Mouse (Mus musculus): ENCODE results near the gene Ror1. TPM values are rescaled to one million over a fixed set of nuclear protein-coding genes. Genes with fewer than 3 reads are reported as not detected.

Ror1 gene
- total RNA-seq, 1 experiment from 2014 or later = not detected

DNA sequence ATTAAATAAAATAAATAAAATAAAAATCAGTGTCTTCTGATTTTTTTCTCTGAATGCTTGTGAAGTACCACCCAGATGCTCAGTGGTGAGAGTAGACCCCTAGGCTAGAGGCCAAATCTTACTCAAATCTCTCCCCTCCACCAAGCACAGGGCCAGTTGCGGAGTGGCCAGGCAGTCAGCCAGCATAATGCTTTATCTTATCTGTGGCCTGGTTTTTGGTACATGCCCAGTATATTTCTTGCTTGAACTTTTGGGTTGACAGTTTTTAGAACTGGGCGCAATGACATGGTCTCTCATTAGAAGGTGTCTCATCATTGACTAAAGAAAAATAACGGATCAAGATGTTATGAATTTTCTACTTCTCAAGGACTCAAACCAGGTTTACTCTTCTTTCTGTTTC lies 136.3 kb downstream of the Ror1 start:
- no peak for ATAC-seq (ENCODE audit: extremely low read depth, insufficient number of reproducible peaks, low FRiP score, poor library complexity, severe bottlenecking)

DNA sequence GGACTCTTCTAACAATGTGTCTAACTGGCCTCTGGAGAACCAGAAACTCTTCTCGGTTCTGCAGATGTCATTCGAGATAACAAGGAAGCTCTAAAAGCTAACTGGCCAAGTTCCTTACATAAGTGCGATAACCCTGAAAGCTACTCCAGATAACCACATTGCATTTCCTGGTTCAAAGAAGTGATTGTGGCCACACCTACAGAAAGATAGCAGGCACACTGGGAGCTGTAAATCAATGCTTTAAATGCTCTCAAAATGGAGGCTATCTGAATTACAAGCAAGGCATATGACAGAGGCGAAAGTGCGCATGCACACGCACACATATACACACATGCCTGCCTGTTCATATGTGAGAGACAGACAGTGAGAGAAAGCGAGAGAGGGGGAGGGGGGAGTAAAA lies 136.9 kb downstream of the Ror1 start:
- no peak for ATAC-seq (ENCODE audit: extremely low read depth, insufficient number of reproducible peaks, low FRiP score, poor library complexity, severe bottlenecking)

DNA sequence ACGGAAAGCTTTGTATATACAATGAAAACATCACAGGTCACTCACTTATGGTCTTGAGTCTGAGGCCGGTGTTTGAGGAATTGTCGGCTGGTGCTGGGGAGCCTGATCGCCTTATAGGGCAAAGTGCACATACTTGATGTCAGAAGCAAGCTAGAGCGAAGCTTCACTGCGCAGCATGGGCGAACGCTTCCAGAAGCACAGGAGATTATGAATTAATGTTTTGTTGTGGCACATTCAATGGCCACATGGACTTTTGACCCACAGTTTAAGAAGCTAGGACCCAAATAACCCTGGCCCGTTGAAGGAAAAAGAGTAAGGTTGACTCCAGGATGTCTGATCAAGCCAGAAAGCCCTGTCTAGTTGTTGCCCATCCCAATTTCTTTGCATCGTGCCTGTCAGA lies 138.2 kb downstream of the Ror1 start:
- ATAC-seq (ENCODE audit: extremely low read depth, insufficient number of reproducible peaks, low FRiP score, poor library complexity, severe bottlenecking) = no peak

DNA sequence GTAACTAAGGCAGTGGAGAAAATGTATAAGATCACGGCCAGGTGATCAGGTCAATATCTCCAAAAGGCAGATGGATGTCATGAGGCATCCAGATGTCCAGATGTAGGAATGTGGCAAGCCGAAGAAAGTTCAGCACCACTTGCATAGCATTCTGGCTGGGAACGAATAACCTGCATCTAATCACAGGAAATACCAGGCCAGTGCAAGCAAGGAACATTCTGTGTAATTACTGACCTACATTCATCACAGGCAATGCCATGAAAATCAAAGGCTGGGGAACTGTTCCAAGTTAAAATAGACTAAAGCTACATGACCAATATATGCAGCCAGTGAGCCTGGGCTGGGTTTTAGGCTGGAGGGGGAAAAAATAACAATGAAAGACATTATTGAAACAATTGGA lies 140.7 kb downstream of the Ror1 start:
- ATAC-seq (ENCODE audit: extremely low read depth, insufficient number of reproducible peaks, low FRiP score, poor library complexity, severe bottlenecking) = no peak

DNA sequence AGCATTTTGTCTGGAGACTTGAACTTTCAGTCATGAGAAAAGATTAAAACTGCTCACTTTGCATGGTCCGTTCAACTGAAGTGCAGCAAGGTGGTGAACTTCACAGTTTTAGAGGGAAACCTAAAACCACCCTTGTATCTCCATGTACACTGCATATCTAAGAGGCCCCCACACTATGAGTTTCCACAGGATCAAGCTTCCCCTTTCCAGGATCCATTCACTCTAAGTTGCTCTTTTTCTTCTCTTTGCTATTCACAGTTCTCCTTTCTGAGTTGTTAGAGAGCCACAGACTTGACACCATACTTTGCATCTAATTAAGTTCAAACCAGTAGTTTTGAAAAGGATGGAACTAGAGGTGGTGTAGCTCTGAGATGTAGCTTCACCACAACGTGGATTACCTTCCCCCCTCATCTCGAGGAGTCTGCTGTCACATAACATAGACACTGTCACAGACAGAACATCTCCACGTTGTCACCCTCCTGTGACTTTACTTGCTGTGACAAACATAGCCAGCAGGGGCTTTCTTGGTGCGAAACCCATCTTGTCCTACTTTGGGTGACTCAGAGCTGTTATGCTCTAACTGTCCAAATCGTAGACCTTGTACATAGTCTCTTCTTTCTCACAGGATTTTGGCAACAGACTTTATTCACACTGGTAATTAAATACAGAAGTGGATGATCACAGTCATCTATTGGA lies 146.6 kb downstream of the Ror1 start:
- no peak for ATAC-seq (ENCODE audit: extremely low read depth, insufficient number of reproducible peaks, low FRiP score, poor library complexity, severe bottlenecking)

DNA sequence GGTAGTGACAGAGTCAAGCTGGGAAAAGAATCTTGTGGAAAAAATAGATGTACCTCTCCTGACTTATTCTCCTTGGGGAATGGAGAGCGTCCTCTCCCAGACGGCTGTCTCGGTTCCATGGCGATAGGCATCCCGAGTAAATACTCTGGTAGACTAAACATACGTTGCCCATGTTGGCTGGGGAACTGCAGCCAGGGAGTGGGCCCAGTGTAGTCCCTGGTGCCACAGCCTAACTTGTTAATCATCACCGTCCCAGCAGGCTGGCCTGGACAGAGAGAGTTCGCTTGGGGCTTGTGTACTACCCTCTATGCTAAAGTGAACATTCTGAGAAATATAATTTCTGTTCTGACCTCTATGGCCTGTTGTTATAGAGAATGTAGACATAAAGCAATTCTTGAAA lies 148.7 kb downstream of the Ror1 start:
- ATAC-seq (ENCODE audit: extremely low read depth, insufficient number of reproducible peaks, low FRiP score, poor library complexity, severe bottlenecking) = no peak

DNA sequence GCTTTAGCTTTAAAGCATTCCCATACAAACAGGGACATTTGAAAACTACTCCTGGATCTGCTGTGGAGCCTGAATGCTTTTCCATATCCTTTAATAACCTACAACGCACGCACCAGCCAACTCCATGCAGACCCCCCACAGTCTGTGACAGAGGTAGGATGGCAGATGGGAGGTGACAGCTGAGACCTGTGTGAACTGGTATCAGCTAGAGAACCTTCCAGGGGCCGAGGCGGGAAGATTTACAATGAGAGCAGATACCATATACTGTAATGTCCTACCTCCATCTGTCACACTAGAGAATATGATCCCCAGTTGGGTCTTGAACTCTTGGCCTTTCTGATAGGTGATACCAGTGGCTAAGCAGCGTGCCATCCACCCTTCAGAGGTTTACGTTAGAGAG lies 149.1 kb downstream of the Ror1 start:
- no peak for ATAC-seq (ENCODE audit: extremely low read depth, insufficient number of reproducible peaks, low FRiP score, poor library complexity, severe bottlenecking)

DNA sequence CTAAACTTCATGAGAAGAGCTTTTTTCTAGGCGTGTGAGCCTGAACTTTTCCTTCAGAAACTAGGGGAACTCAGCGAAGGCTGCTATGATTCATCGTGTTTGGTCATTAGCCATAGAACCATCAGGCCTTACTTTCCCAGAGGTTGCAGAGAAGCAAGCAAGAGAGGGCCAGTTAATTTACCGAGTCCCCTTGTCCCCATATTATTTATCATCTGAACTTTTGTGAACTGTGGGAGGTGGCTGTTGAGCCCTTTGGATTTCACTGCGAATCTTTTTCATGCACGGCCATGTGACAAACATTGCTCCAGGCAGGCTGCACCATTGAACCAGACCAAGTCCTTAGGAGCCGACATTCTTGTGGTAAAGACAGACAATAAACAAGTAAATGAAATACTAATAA lies 152.2 kb downstream of the Ror1 start:
- no peak for ATAC-seq (ENCODE audit: extremely low read depth, insufficient number of reproducible peaks, low FRiP score, poor library complexity, severe bottlenecking)

DNA sequence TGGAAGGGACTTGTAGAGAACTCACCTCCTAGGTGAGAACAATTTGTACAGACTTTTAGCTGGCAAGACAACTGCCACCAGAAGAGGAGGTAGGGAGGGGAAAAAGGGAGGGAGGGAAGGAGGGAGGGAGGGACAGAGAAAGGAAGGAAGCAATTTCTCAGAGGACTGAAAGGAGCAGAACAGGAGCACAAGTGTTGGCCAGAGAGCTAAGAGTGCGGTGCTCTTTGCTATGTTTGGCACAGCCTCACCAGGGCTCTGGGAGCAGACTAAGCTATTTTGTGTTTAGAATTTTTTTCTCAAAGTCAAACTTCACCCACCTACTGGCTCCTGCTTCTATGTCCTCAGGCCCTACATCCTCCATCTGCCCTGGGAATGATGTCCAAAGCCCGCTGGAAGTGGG lies 152.7 kb downstream of the Ror1 start:
- ATAC-seq (ENCODE audit: extremely low read depth, insufficient number of reproducible peaks, low FRiP score, poor library complexity, severe bottlenecking) = no peak

DNA sequence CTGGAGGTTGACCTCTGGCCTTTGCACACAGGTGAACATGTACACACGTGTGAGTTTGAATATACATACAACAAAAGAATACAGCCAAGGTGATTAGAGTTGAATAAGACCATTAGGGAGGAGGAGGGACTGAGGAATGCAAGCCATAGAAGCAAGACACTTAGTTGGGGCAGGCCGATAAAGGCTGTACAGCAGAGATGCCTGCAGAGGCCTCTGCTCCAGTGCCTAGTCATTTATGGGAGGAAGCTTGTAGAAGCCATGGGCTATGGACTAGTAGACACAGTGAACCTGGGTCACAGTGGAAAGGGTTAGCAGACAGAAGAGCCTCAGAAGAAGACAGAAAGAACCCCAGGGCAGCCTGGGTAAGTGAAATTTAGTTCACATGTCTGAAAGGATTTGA lies 155.7 kb downstream of the Ror1 start:
- no peak for ATAC-seq (ENCODE audit: extremely low read depth, insufficient number of reproducible peaks, low FRiP score, poor library complexity, severe bottlenecking)

DNA sequence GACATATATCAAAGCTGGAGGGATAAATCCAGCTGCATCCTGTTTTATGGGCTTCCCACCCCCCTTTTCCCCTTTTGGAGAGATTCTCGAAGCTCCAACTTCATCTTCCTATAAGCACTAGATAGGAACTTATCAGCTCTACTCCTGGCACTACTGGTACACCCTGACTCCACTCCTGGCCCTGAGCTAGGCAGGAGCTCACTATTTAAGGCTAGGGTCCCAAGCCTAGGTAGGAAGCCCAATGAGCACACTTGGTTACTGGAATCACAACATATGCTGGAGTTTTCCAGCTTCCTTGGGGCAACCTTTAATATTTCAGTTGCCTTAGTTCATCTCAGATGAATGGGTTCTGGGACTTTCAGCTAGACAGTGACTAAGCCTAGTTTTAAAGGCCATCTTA lies 156.5 kb downstream of the Ror1 start:
- ATAC-seq (ENCODE audit: extremely low read depth, insufficient number of reproducible peaks, low FRiP score, poor library complexity, severe bottlenecking) = no peak

DNA sequence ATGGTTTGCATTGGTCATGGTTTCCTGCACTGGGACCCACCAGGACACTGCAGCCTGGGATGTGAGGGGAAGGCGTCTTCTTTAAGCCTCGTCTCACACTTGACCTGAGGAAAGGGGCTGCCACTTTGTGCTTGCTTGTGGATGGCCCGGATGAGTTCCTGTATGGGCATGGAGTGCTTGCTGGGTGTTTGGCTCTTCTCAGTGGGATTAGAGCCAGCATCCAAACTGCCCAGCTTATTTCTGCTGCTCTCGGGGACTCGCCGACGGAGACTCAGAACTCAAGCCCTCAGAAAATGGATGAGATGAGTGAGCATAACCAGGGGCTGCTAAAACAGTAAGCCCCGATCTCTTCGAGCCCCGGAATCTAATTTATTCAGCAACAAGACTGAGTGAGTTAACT lies 157.1 kb downstream of the Ror1 start:
- ATAC-seq (ENCODE audit: extremely low read depth, insufficient number of reproducible peaks, low FRiP score, poor library complexity, severe bottlenecking) = no peak

DNA sequence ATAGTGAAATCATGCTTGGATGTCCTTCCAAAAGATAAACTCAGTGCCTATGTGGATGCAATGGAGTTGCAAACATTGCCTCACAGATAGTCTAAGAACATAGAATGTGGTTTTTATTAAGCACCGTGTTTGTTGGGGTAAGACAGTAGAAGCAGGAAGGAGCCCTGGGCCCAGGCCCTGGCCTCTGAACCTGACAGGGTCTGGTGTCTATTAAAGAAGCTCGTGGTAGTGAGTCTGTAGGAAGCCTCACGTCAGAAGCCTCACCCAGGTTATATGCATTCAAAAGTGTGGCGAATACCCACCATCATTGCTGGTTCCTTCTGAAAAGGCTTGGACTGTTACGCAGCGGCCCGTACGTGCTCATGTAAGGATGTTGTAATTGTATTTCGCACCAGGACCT lies 157.8 kb downstream of the Ror1 start:
- no peak for ATAC-seq (ENCODE audit: extremely low read depth, insufficient number of reproducible peaks, low FRiP score, poor library complexity, severe bottlenecking)

DNA sequence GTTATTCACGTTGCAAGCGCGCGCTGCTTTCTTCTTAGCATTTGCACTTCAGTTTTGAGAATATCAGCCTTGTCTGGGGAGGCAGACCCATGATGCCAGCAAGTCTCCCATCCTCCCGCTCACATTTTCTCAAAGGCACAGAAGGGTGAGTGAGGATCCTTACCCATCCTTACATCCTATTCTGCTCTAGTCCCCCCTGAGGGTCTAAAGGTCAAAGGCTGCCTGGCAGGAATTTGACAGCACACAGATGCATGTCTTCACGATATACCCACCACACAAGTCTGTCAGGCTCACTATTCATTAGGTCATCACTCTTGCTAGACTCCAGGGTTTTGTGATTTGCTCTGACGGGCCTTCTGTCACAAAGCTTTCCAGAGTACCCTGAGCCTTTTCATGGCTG lies 158.2 kb downstream of the Ror1 start:
- no peak for ATAC-seq (ENCODE audit: extremely low read depth, insufficient number of reproducible peaks, low FRiP score, poor library complexity, severe bottlenecking)

DNA sequence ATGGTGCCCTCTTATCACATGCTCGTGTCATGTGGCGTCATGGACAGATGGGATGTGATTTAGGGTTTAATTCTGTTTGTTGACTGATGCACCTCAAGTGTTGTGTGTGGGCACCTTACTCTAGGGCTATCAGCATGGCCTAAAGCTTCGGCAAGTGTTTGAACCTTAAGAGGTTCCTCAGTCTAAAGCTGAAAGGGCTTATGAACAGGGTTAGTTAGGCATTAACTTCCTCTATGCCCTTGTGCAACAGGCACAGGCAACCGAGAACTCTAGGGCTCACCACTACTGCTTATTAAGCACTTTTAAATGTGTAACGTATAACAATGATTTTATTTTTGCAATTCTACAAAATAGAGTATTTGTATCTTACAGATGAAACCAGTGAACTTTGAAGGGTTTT lies 162.9 kb downstream of the Ror1 start:
- no peak for ATAC-seq (ENCODE audit: extremely low read depth, insufficient number of reproducible peaks, low FRiP score, poor library complexity, severe bottlenecking)

DNA sequence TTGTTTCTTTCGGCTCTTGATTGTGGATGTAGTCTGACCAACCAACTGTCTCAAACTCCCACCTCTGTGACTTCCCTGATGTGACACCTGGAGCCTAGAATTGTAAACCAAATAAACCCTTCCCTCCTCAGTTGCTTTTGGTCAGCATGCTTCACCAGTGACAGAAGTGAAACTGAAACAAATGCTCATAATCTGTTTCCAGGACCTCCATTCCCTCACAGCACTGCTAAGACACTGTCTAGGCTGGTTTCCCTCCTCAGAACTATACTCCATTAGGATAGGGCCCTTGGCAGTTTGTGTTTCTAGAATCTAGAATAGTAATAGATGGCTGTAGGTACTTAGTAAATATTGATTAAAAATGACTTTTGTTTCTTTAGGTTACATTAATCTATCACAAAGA lies 168.3 kb downstream of the Ror1 start:
- ATAC-seq (ENCODE audit: extremely low read depth, insufficient number of reproducible peaks, low FRiP score, poor library complexity, severe bottlenecking) = no peak

DNA sequence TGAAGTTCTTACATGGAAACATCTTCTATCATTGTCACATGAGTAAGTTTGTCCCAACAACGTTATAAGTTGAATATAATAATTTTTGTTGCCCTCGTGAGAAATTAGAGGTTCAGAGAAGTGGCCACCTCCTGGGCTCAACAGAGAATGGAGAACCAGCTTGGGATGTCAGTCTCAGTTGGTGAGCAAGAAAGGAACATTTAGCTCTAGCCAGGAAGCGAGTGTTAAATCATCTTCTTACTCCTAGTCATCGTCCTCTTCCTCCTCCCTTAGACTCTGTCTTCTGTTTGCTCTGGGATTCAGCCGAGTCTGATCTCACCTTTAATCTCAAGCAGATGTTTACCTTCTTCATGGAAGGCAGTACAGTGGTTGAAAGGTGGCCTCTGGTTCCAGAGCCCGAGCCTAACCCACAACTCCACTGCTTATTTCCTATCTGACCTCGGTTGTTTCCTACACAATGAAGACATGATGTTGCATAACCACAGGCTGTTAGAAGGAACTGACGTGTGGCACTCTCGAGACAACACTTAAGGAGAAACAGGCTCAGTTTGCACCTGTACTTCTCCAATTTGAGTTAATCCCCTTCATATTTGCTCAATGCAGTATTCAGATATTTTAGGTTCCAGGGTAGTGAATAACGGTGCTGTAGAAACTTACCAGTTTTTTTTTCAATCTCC lies 175.6 kb downstream of the Ror1 start:
- ATAC-seq (ENCODE audit: extremely low read depth, insufficient number of reproducible peaks, low FRiP score, poor library complexity, severe bottlenecking) = 0 out of 2 replicates have a peak, but pooled peaks have one; percentile 9

DNA sequence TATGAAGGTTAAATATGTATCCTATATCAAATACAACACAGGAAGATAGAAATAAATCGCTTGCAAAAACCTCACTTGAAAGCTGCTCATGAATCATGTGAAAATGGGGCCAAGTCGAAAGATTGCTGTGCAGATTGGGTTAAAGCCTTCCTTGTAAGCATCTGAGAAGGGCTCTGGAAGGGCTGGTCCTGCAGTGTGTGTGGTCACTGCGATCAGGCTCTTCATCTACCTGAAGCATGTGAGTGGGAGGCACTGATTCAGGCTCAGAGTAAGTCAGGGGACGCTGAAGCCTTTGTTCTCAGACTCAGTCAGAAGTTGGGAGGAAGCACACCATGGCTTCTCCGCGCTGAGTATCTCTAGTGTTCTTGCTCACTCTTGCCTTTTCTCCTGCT lies 176.1 kb downstream of the Ror1 start:
- no peak for ATAC-seq (ENCODE audit: extremely low read depth, insufficient number of reproducible peaks, low FRiP score, poor library complexity, severe bottlenecking)

DNA sequence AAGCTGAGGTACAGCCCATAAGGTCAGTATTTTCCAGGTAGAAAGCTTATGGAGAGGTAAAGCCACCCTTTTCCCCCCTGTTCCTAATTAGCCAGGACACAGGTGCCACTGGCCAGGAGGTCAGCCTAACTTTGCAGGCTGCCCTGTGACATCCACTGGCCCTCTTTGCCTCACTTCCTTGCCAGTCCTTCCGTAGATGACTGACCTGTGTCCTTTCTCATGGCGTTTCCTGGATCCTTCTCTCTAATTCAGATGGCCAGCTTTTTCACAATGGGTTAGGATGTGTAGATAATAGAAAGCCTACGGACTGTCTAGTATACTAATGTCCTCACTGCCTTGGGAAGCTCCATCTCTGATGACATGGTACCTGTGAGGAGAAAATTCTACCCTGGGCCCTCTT lies 177.8 kb downstream of the Ror1 start:
- ATAC-seq (ENCODE audit: extremely low read depth, insufficient number of reproducible peaks, low FRiP score, poor library complexity, severe bottlenecking) = no peak

DNA sequence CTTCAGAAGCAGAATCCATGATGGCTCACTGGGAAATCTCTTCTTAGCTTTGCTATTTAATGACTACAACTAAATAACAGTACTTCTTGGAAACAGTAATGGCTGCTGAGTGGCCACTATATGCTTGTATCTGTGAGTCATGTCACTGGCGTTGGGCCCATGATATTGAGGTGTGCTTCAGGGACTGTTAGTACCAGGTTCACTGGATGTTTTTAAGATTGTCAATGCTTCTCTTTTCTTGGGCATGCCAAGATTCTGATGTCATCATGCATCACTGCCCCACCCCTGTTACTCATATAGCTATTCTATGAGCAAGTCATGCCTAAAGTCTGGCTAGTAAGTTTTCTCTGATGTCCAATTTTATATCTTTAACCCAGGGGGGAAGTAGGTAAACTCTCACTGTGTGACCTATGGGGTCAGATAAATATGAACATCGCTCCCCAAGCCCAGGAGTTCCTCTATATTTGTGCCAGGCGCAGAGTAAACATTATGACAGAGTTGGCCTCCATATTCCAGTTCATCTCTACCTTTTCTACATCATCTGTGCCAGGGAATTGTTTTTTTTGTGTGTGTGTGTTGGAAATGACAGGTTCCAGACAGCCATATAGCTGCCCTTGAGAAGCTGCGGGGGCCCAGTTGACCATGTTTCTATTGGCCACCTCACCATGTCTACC lies 178.4 kb downstream of the Ror1 start:
- ATAC-seq (ENCODE audit: extremely low read depth, insufficient number of reproducible peaks, low FRiP score, poor library complexity, severe bottlenecking) = no peak
